Mouse (Mus musculus) midbrain, embryonic 12.5 days (tissue): Measurements from ENCODE around the gene Pcsk5. TPM values are rescaled to one million over a fixed set of nuclear protein-coding genes. Genes with fewer than 3 reads are reported as not detected.

ENCODE experiments used
- ATAC-seq: fragments of 200-750 bp; cut with Nextera tagmentation; 2 replicates; pipeline ENCODE4 v1.8.0; 2017; ENCODE audit warnings: low read depth, moderate TSS enrichment, moderate library complexity; ENCODE audit not compliant: low FRiP score
- H3K27ac ChIP-seq: fragments of 300-500 bp; sonication (generic); replicated peaks from 2 replicates; pipeline ENCODE4 v1.5.1; 2016; ENCODE audit warnings: mild to moderate bottlenecking
- H3K27me3 ChIP-seq: fragments of 300-500 bp; sonication (generic); 2 replicates; pipeline ENCODE4 v1.6.1; 2016; ENCODE audit warnings: mild to moderate bottlenecking
- H3K36me3 ChIP-seq: fragments of 300-500 bp; sonication (generic); 2 replicates; pipeline ENCODE4 v1.6.1; 2016
- H3K4me1 ChIP-seq: fragments of 300-500 bp; sonication (generic); 2 replicates; pipeline ENCODE4 v1.6.1; 2016
- H3K4me2 ChIP-seq: fragments of 300-500 bp; sonication (generic); replicated peaks from 2 replicates; pipeline ENCODE4 v1.6.1; 2016; ENCODE audit warnings: mild to moderate bottlenecking, moderate library complexity
- H3K4me3 ChIP-seq: fragments of 300-500 bp; sonication (generic); 2 replicates; pipeline ENCODE4 v1.5.1; 2016; ENCODE audit warnings: mild to moderate bottlenecking
- H3K9ac ChIP-seq: fragments of 300-500 bp; sonication (generic); replicated peaks from 2 replicates; pipeline ENCODE4 v1.6.1; 2016; ENCODE audit warnings: mild to moderate bottlenecking, moderate library complexity
- H3K9me3 ChIP-seq: fragments of 300-500 bp; sonication (generic); 2 replicates; pipeline ENCODE4 v1.6.1; 2016; ENCODE audit warnings: mild to moderate bottlenecking
- WGBS: fragments of 180-500 bp; shearing (Covaris S2); methylation state at CpG from one replicate; pipeline ENCODE4 v1.1.7; 2016; 5-methylcytosine and 5-hydroxymethylcytosine counted together
- polyA plus RNA-seq: library from polyadenylated mRNA; unstranded; fragments of >200 nt; fragmentation: Nextera tagmentation; extraction: Ambion mirVana; gene quantifications from 2 replicates; pipeline ENCODE4 v1.2.1, GENCODE M21; 2016

The Pcsk5 gene
- polyA plus RNA-seq, 1 experiment from 2014 or later: 12.1 TPM

GRCm38 (mm10) chr19:17769610-17770399 is 67.6 kb downstream of the Pcsk5 start:
- H3K4me2 ChIP-seq: no peak overlapping the region
- H3K9ac ChIP-seq: no peak overlapping the region
- H3K27ac ChIP-seq: no peak overlapping the region
- no peaks in the 10 kb centered on the region for H3K36me3 ChIP-seq
- 86% methylated on average over 5 of the region's 5 CpGs for WGBS
- H3K4me3 ChIP-seq: no peak overlapping the region
- ATAC-seq: no peak
- no peaks in the 10 kb centered on the region for H3K9me3 ChIP-seq
- H3K27me3 ChIP-seq: no peaks in the 10 kb centered on the region
- H3K4me1 ChIP-seq: no peaks in the 10 kb centered on the region

DNA sequence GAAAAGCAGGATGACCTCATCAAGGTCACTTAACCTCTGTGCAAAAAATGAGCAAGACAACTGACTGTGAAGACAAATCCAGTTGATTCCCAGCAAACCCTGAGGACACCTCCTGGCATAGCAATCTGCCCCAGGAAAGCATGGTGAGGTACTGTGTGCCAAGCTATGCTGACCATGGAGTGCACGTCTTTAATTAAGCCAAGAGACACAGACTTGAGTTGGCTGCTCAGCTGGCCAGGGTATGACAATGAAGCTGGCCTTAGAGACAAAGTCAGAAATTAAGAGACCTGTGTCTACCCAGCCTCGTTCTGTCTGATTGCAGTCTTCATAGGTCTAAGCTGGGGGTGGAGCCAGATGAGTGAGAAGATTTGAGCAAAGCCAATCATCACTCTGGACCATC is 72.4 kb downstream of the Pcsk5 start:
- Histone ChIP-seq H3K9me3 (no peaks in the 10 kb centered on the region), H3K27me3 (no peaks in the 10 kb centered on the region), H3K4me3 (no peak overlapping the region), H3K36me3 (no peaks in the 10 kb centered on the region), H3K27ac (no peak overlapping the region), H3K4me2 (no peak overlapping the region), H3K4me1 (no peaks in the 10 kb centered on the region), H3K9ac (no peak overlapping the region)
- ATAC-seq: no peak
- 93% methylated on average over 2 of the region's 2 CpGs for WGBS

- Histone ChIP-seq H3K27me3 (no peaks in the 10 kb centered on the region), H3K36me3 (no peaks in the 10 kb centered on the region), H3K4me1 (no peaks in the 10 kb centered on the region), H3K9me3 (no peaks in the 10 kb centered on the region), H3K4me2 (no peak overlapping the region), H3K4me3 (no peak overlapping the region), H3K27ac (no peak overlapping the region), H3K9ac (no peak overlapping the region)
- ATAC-seq: no peak
Observed at GRCm38 (mm10) chr19:17762740-17763139, 74.7 kb downstream of the Pcsk5 start.

DNA sequence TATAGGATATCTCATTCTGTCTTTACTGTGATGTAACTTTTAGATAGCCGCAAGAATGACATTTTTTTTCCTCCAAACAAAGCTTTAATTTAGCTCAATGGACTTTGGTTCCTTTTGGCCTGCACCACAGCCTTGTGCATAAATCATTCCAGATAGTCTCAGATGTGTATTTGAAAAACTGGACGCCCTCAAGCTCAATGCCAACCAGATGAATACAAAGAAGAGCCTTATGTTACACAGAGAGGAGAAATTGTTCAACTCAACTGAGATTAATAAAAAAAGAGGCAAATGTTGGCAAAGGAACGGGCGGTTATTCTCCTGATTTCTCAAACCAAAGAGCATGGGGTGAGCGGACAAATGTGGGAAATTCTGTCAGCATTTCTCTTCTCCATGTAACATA is 75.8 kb downstream of the Pcsk5 start:
- H3K4me3 ChIP-seq: no peak overlapping the region
- ATAC-seq: no peak
- H3K36me3 ChIP-seq: no peaks in the 10 kb centered on the region
- 77% methylated on average over 5 of the region's 5 CpGs for WGBS
- H3K4me2 ChIP-seq: no peak overlapping the region
- no peaks in the 10 kb centered on the region for H3K4me1 ChIP-seq
- no peak overlapping the region for H3K27ac ChIP-seq
- H3K27me3 ChIP-seq: no peaks in the 10 kb centered on the region
- H3K9ac ChIP-seq: no peak overlapping the region
- H3K9me3 ChIP-seq: no peaks in the 10 kb centered on the region

- WGBS: 64% methylated on average over 3 of the region's 3 CpGs
Observed at GRCm38 (mm10) chr19:17752841-17753240, 84.6 kb downstream of the Pcsk5 start.

DNA sequence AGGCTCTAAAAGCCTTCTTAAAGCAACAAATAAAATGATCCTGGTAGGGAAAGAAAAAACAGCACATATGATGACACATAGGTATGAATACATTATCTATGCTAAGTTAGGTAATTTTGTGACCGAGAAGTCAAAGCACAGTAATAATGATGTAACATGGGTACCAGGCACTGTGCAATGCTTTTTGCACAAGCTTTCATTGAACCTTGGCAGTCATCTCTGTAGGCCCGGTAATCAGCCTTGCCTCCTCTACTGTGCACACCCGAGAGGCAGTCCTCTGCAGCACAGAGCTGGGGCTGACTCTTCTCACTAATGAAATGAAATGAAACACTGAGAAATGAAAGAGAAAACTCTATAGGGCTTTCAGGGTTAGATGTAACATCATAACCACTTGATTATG is 89.1 kb downstream of the Pcsk5 start:
- Histone ChIP-seq H3K9me3 (no peaks in the 10 kb centered on the region), H3K9ac (no peak overlapping the region), H3K36me3 (no peaks in the 10 kb centered on the region), H3K27ac (no peak overlapping the region), H3K4me3 (no peak overlapping the region), H3K27me3 (no peaks in the 10 kb centered on the region), H3K4me1 (no peaks in the 10 kb centered on the region), H3K4me2 (no peak overlapping the region)
- 90% methylated on average over 3 of the region's 3 CpGs for WGBS
- ATAC-seq: no peak

More at GRCm38 (mm10) chr19:17752841-17753240, 84.6 kb downstream of the Pcsk5 start:
- no peaks in the 10 kb centered on the region for H3K36me3 ChIP-seq
- H3K4me3 ChIP-seq: no peak overlapping the region
- H3K9ac ChIP-seq: no peak overlapping the region
- no peak overlapping the region for H3K27ac ChIP-seq
- no peak for ATAC-seq
- H3K9me3 ChIP-seq: no peaks in the 10 kb centered on the region
- no peaks in the 10 kb centered on the region for H3K4me1 ChIP-seq
- no peak overlapping the region for H3K4me2 ChIP-seq
- no peaks in the 10 kb centered on the region for H3K27me3 ChIP-seq

GRCm38 (mm10) chr19:17745380-17745779 is 92.1 kb downstream of the Pcsk5 start:
- 94% methylated on average over 2 of the region's 2 CpGs for WGBS
- Histone ChIP-seq H3K27me3 (no peaks in the 10 kb centered on the region), H3K9me3 (no peaks in the 10 kb centered on the region), H3K4me1 (no peaks in the 10 kb centered on the region), H3K27ac (no peak overlapping the region), H3K36me3 (no peaks in the 10 kb centered on the region), H3K4me2 (no peak overlapping the region), H3K9ac (no peak overlapping the region), H3K4me3 (no peak overlapping the region)
- no peak for ATAC-seq

DNA sequence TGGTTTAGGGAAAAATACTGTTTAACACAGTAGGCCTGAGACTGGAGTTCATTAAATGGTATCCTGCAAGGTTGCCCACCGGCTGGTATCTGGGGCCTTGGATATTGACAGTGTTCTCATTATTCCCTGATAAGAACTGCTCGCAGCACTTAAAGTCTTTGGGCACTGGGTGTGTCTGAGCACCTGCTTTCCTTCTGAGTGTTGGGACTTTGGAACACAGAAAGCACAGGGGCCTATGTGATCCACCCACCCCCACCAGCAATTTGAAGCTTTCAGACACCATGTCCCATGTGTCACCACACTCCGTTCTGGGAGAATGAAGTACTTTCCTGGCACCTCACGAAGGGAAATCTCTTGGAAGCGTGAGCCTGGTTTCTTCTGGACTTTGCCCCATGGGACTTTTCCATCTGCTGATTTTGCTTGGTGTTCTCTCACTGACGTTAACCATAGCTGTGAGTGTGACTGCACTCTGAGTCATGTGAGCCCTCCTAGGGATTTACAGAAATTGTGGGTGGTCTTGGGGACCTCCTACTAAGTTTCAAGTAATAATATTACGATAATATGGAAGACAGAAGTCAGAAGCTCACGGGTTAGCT is 92.9 kb downstream of the Pcsk5 start:
- H3K9me3 ChIP-seq: no peaks in the 10 kb centered on the region
- no peak overlapping the region for H3K9ac ChIP-seq
- no peak for ATAC-seq
- no peaks in the 10 kb centered on the region for H3K4me1 ChIP-seq
- no peaks in the 10 kb centered on the region for H3K27me3 ChIP-seq
- H3K4me3 ChIP-seq: no peak overlapping the region
- H3K36me3 ChIP-seq: no peaks in the 10 kb centered on the region
- H3K4me2 ChIP-seq: no peak overlapping the region
- no peak overlapping the region for H3K27ac ChIP-seq
- 89% methylated on average over 8 of the region's 8 CpGs for WGBS

- Histone ChIP-seq H3K4me3 (no peak overlapping the region), H3K4me2 (no peak overlapping the region), H3K4me1 (no peaks in the 10 kb centered on the region), H3K36me3 (no peaks in the 10 kb centered on the region), H3K27ac (no peak overlapping the region), H3K27me3 (no peaks in the 10 kb centered on the region), H3K9me3 (no peaks in the 10 kb centered on the region), H3K9ac (no peak overlapping the region)
- ATAC-seq: no peak
- 46% methylated on average over 1 of the region's 1 CpGs for WGBS
Observed at GRCm38 (mm10) chr19:17741465-17741864, 96.0 kb downstream of the Pcsk5 start.

- Histone ChIP-seq H3K4me3 (no peak overlapping the region), H3K27me3 (no peaks in the 10 kb centered on the region), H3K4me1 (no peaks in the 10 kb centered on the region), H3K9me3 (no peaks in the 10 kb centered on the region), H3K9ac (no peak overlapping the region), H3K27ac (no peak overlapping the region), H3K4me2 (no peak overlapping the region), H3K36me3 (no peaks in the 10 kb centered on the region)
- ATAC-seq: no peak
Observed at GRCm38 (mm10) chr19:17732676-17733277, 104.7 kb downstream of the Pcsk5 start.

DNA sequence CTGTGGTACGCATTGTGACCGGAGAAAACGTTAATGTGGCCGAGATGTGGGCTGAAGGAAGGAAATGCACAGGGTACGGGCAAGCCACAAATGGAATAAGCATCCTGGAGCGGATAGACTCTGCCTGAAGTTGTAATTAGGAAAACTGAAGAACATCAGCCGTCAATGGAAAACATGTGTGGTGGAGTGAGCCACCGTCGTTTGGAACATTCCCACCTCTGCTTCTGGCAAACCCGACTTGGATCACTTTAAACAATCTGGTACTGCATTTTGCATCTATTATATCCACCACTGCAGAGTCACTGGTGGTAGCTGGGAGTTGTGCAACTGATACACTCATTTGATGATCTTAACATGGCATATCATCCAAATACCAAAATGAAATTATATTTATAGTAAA is 120.4 kb downstream of the Pcsk5 start:
- no peaks in the 10 kb centered on the region for H3K4me1 ChIP-seq
- no peaks in the 10 kb centered on the region for H3K36me3 ChIP-seq
- H3K4me2 ChIP-seq: no peak overlapping the region
- H3K9ac ChIP-seq: no peak overlapping the region
- ATAC-seq: no peak
- no peaks in the 10 kb centered on the region for H3K9me3 ChIP-seq
- no peak overlapping the region for H3K4me3 ChIP-seq
- no peak overlapping the region for H3K27ac ChIP-seq
- no peaks in the 10 kb centered on the region for H3K27me3 ChIP-seq
- 84% methylated on average over 10 of the region's 10 CpGs for WGBS

DNA sequence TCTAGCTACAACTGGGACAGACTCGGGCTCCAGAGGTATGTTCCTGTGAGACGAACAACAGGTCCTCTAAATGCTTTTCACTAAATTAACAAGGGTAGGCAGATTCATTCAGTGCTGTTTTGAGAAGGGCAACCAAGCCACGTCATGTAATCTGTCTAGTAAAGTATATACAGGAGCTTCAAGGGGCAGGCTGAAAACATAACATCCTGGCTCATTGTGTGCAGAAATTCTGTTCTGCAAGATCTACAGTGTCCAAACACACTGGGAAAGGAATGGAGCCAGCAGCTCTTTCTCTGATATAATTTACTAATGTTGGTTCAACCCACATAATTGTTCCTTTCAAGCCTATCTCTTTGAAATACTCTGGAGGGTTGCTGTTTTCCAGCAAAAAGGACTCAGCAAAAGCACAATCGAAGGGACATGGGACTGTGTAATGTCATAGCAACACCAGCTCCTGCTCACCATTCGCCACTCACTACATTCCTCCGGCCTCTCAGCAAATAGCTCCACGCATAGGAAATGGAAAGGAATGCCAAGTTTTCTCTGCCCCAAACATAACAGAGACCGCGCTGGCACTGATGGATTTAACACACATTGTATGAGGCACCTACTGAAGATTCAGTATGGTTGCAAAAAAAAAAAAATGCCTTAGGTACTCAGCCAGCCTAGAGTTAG is 122.0 kb downstream of the Pcsk5 start:
- Histone ChIP-seq H3K36me3 (no peaks in the 10 kb centered on the region), H3K27ac (no peak overlapping the region), H3K4me2 (no peak overlapping the region), H3K9ac (no peak overlapping the region), H3K27me3 (no peaks in the 10 kb centered on the region), H3K4me3 (no peak overlapping the region), H3K9me3 (no peaks in the 10 kb centered on the region), H3K4me1 (no peaks in the 10 kb centered on the region)
- no peak for ATAC-seq
- 79% methylated on average over 9 of the region's 9 CpGs for WGBS
